Mouse (Mus musculus) MEL (cell line): Measurements from ENCODE around the gene Rpl10. TPM values are rescaled to one million over a fixed set of nuclear protein-coding genes. Genes with fewer than 3 reads are reported as not detected.

ENCODE experiments used
- DNase-seq: peaks from one replicate; pipeline ENCODE4 v3.0.0; 2011; ENCODE audit warnings: low read depth, low spot score
- H3K27ac ChIP-seq: 2 replicates; pipeline ENCODE4 v1.5.1; 2012; ENCODE audit warnings: low read depth, mild to moderate bottlenecking, control low read depth, low read length, moderate library complexity; ENCODE audit not compliant: control insufficient read depth
- H3K27me3 ChIP-seq, 2 experiments: fragments of 150-350 bp in 1 of 2; sonication (generic) in 1 of 2; 2 replicates each; pipeline ENCODE4 v1.6.1; 2012; ENCODE audit warnings: low read length in 2 of 2, mild to moderate bottlenecking in 2 of 2, improper control_type of control experiment in 1 of 2, moderate library complexity in 1 of 2; ENCODE audit not compliant: insufficient read depth in 2 of 2, control insufficient read depth in 1 of 2
- H3K36me3 ChIP-seq, 2 experiments: 2 replicates each; pipeline ENCODE4 v1.6.1; 2012 to 2014; ENCODE audit warnings: low read length in 2 of 2, improper control_type of control experiment in 1 of 2, inconsistent platforms in 1 of 2, mild to moderate bottlenecking in 1 of 2; ENCODE audit not compliant: insufficient read depth in 2 of 2, control insufficient read depth in 1 of 2
- H3K4me1 ChIP-seq, 2 experiments: fragments of 150-350 bp in 1 of 2; sonication (generic) in 1 of 2; 2 replicates each; pipeline ENCODE4 v1.6.1; 2012; ENCODE audit warnings: low read length in 2 of 2, improper control_type of control experiment in 1 of 2, mild to moderate bottlenecking in 1 of 2; ENCODE audit not compliant: insufficient read depth in 2 of 2, control insufficient read depth in 1 of 2
- H3K4me3 ChIP-seq, 2 experiments: fragments of 150-350 bp in 1 of 2; sonication (generic) in 1 of 2; 2 replicates each; pipeline ENCODE4 v1.5.1; 2012; ENCODE audit warnings: low read depth in 2 of 2, low read length in 2 of 2, mild to moderate bottlenecking in 2 of 2, moderate library complexity in 2 of 2, control low read depth in 1 of 2, improper control_type of control experiment in 1 of 2; ENCODE audit not compliant: control insufficient read depth in 1 of 2, insufficient read depth in 1 of 2
- H3K79me2 ChIP-seq: 2 replicates; pipeline ENCODE4 v1.6.1; 2012; ENCODE audit warnings: mild to moderate bottlenecking, low read length, moderate library complexity; ENCODE audit not compliant: control insufficient read depth, poor library complexity, insufficient read depth
- H3K9ac ChIP-seq: 2 replicates; pipeline ENCODE4 v1.6.1; 2012; ENCODE audit warnings: low read depth, mild to moderate bottlenecking, control low read depth, low read length, moderate library complexity; ENCODE audit not compliant: control insufficient read depth, poor library complexity, severe bottlenecking
- H3K9me3 ChIP-seq: fragments of 150-350 bp; sonication (generic); replicated peaks from 2 replicates; pipeline ENCODE4 v1.6.1; 2012; ENCODE audit warnings: mild to moderate bottlenecking, low read length, improper control_type of control experiment, moderate library complexity; ENCODE audit not compliant: insufficient read depth
- BHLHE40 ChIP-seq: IDR thresholded peaks from 2 replicates; pipeline ENCODE4 v1.6.1; 2012; ENCODE audit warnings: low read depth, mild to moderate bottlenecking, inconsistent platforms, low read length, improper control_type of control experiment, borderline replicate concordance
- CHD2 ChIP-seq: IDR thresholded peaks from 2 replicates; pipeline ENCODE4 v1.6.1; 2011; ENCODE audit warnings: low read length, improper control_type of control experiment
- EP300 ChIP-seq, 2 experiments: IDR thresholded peaks; 2 replicates each; pipeline ENCODE4 v1.6.1; 2011; ENCODE audit warnings: improper control_type of control experiment in 2 of 2, low read length in 2 of 2, low read depth in 1 of 2, mild to moderate bottlenecking in 1 of 2
- ETS1 ChIP-seq: IDR thresholded peaks from 2 replicates; pipeline ENCODE4 v1.6.1; 2012; ENCODE audit warnings: low read depth, mild to moderate bottlenecking, inconsistent platforms, low read length, improper control_type of control experiment, moderate library complexity
- GABPA ChIP-seq: IDR thresholded peaks from 2 replicates; pipeline ENCODE4 v1.6.1; 2012; ENCODE audit warnings: low read depth, mild to moderate bottlenecking, inconsistent platforms, low read length, improper control_type of control experiment, moderate library complexity
- KAT2A ChIP-seq: conservative IDR thresholded peaks from 2 replicates; pipeline ENCODE4 v1.6.1; 2012; ENCODE audit warnings: low read depth, low read length, improper control_type of control experiment, inconsistent platforms
- MAFK ChIP-seq: IDR thresholded peaks from 2 replicates; pipeline ENCODE4 v1.6.1; 2011; ENCODE audit warnings: low read depth, mild to moderate bottlenecking, low read length, improper control_type of control experiment, borderline replicate concordance
- MAX ChIP-seq: IDR thresholded peaks from 2 replicates; pipeline ENCODE4 v1.6.1; 2011; ENCODE audit warnings: low read length, improper control_type of control experiment
- MAZ ChIP-seq: IDR thresholded peaks from 2 replicates; pipeline ENCODE4 v1.6.1; 2012; ENCODE audit warnings: low read depth, mild to moderate bottlenecking, inconsistent platforms, low read length, improper control_type of control experiment
- MEF2A ChIP-seq: IDR thresholded peaks from 2 replicates; pipeline ENCODE4 v1.6.1; 2014; ENCODE audit warnings: low read depth, mild to moderate bottlenecking, inconsistent platforms, low read length, improper control_type of control experiment; ENCODE audit not compliant: poor library complexity, insufficient replicate concordance, severe bottlenecking; ENCODE audit errors: extremely low read depth
- MYC ChIP-seq: IDR thresholded peaks from 2 replicates; pipeline ENCODE4 v1.6.1; 2011; ENCODE audit warnings: low read depth, mild to moderate bottlenecking, low read length, improper control_type of control experiment, moderate library complexity
- NRF1 ChIP-seq: IDR thresholded peaks from 2 replicates; pipeline ENCODE4 v1.6.1; 2014; ENCODE audit warnings: low read depth, mild to moderate bottlenecking, inconsistent platforms, low read length, improper control_type of control experiment, moderate library complexity; ENCODE audit not compliant: poor library complexity, insufficient read depth, severe bottlenecking
- POLR2A ChIP-seq, 2 experiments: IDR thresholded peaks; 2 replicates each; pipeline ENCODE4 v1.6.1; 2011 to 2012; ENCODE audit warnings: low read length in 2 of 2, mild to moderate bottlenecking in 2 of 2, control low read depth in 1 of 2, improper control_type of control experiment in 1 of 2, low read depth in 1 of 2, moderate library complexity in 1 of 2; ENCODE audit not compliant: control insufficient read depth in 1 of 2, insufficient read depth in 1 of 2, poor library complexity in 1 of 2
- POLR2AphosphoS2 ChIP-seq: IDR thresholded peaks from 2 replicates; pipeline ENCODE4 v1.6.1; 2011; ENCODE audit warnings: low read length, improper control_type of control experiment
- POLR2AphosphoS5 ChIP-seq: IDR thresholded peaks from 2 replicates; pipeline ENCODE4 v1.6.1; 2012; ENCODE audit warnings: low read depth, borderline replicate concordance, mild to moderate bottlenecking, inconsistent platforms, low read length, moderate library complexity, mixed read lengths
- RAD21 ChIP-seq: IDR thresholded peaks from 2 replicates; pipeline ENCODE4 v1.6.1; 2011; ENCODE audit warnings: mild to moderate bottlenecking, low read depth, low read length, improper control_type of control experiment
- SIN3A ChIP-seq: IDR thresholded peaks from 2 replicates; pipeline ENCODE4 v1.6.1; 2012; ENCODE audit warnings: low read length, improper control_type of control experiment, inconsistent platforms
- TAL1 ChIP-seq: IDR thresholded peaks from 2 replicates; pipeline ENCODE4 v1.6.1; 2012; ENCODE audit warnings: mild to moderate bottlenecking, inconsistent platforms, low read length, moderate library complexity, mixed read lengths
- USF2 ChIP-seq, 2 experiments: IDR thresholded peaks; 2 replicates each; pipeline ENCODE4 v1.6.1; 2011 to 2012; ENCODE audit warnings: improper control_type of control experiment in 2 of 2, low read length in 2 of 2, borderline replicate concordance in 1 of 2, inconsistent platforms in 1 of 2, low read depth in 1 of 2, mild to moderate bottlenecking in 1 of 2; ENCODE audit not compliant: insufficient read depth in 1 of 2
- ZC3H11A ChIP-seq: IDR thresholded peaks from 2 replicates; pipeline ENCODE4 v1.6.1; 2012; ENCODE audit warnings: low read depth, mild to moderate bottlenecking, inconsistent platforms, low read length, improper control_type of control experiment
- ZNF384 ChIP-seq: IDR thresholded peaks from 2 replicates; pipeline ENCODE4 v1.6.1; 2012; ENCODE audit warnings: low read depth, mild to moderate bottlenecking, inconsistent platforms, low read length, improper control_type of control experiment
- polyA plus RNA-seq, 2 experiments: library from polyadenylated mRNA; stranded (reverse) in 1 of 2; unstranded in 1 of 2; fragments of >175 nt in 1 of 2; fragments of >200 nt in 1 of 2; gene quantifications; 2 replicates each; pipeline versions ENCODE4 v1.2.1 to v1.2.4; 2012; ENCODE audit warnings: low replicate concordance in 2 of 2, low read depth in 1 of 2; ENCODE audit not compliant: insufficient read length in 2 of 2, insufficient read depth in 1 of 2, missing spikeins in 1 of 2
- total RNA-seq: library from RNA; depleted of rRNA; stranded (reverse); fragments of 300-350 nt; gene quantifications from 2 replicates; pipeline ENCODE4 v1.2.3, GENCODE M21; 2012

Rpl10 gene
- total and polyA plus RNA-seq, 3 experiments, result 232 to 3,229 TPM; not detected in 1

DNA sequence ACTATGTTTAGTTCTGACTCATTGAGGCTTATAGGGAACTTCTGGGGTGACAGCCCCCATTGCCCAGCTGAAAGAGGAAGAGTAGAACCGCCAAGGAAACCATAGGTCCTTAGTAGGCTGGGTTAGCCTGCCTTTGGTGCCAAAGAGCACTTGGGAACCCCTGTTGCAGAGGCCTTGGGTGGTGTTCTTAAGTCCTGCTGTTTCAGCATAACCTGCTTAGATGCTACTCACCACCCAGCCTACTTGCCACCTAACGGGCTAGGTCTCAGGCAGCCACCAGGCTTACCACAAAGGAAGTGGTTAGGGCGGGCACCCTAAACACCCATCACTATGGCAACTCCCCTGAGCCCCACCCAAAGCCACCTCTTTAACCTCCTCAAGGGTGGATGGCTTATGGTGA is 26.8 kb upstream of the Rpl10 start (continued):
- TF ChIP-seq MAFK, result 0 out of 2 replicates have a peak, but pooled peaks have one; percentile 36
- TF ChIP-seq MAX, result peak; percentile 39; the same call in 1 of the 2 replicates
- no peak for TF ChIP-seq NRF1
- TF ChIP-seq SIN3A, result peak; percentile 77
- TF ChIP-seq POLR2A (IDR thresholded peaks at IDR 0.05; ENCODE audit: control insufficient read depth in 1 of 2, insufficient read depth in 1 of 2, low read depth in 1 of 2, low read length in 2 of 2, poor library complexity in 1 of 2), result peak in 1 of 2 experiments; percentile 34; a peak in 1 of 4 replicates
- no peak for TF ChIP-seq ZC3H11A
- TF ChIP-seq CHD2, result no peak
- TF ChIP-seq MAZ, result 0 out of 2 replicates have a peak, but pooled peaks have one; percentile 56
- TF ChIP-seq GABPA, result no peak
- TF ChIP-seq MYC, result no peak
- no peak for TF ChIP-seq TAL1
- TF ChIP-seq RAD21, result no peak
- TF ChIP-seq POLR2AphosphoS2, result no peak
- no peak for TF ChIP-seq BHLHE40
- no peak for TF ChIP-seq POLR2AphosphoS5
- TF ChIP-seq USF2 (IDR thresholded peaks at IDR 0.05; ENCODE audit: borderline replicate concordance in 1 of 2, insufficient read depth in 1 of 2, low read depth in 1 of 2, low read length in 2 of 2), result no peak
- TF ChIP-seq KAT2A, result no peak
- no peak for TF ChIP-seq MEF2A

DNA sequence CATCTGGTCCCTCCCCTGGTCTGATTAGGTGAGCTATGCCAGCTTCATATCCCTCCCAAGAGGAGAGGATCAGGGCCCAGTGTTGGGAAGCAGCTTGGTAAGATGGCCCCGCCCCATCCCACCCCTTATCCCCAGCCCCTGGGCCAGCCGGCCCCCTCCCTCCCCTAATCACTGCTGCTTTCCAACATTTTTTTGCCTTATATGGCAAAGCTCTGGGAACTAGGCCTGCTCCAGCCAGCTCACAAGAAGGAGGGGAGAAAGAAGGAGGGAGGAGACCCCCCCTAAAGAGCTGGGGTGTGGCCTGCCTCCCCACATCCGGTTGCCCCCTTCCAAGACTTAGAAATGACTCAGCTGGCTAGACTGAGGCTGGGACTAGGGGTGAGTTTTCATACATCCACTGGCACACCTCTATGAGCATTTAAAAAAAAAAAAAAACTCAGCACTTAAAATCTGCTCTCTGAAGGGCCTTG is 26.0 kb upstream of the Rpl10 start:
- peak; percentile 62 for DNase-seq
- no peaks in the 10 kb centered on the region for H3K9me3 ChIP-seq
- TF ChIP-seq ZNF384, result peak; percentile 54
- TF ChIP-seq EP300 (IDR thresholded peaks at IDR 0.05; ENCODE audit: low read depth in 1 of 2, low read length in 2 of 2), result peak in 1 of 2 experiments; percentile 40; a peak in 2 of 4 replicates
- no peak for TF ChIP-seq KAT2A
- 0 out of 2 replicates have a peak, but pooled peaks have one; percentile 22 for TF ChIP-seq ETS1
- peaks cover 0 to 14% of the 10 kb centered on the region in 2 experiments; a peak in 2 of 4 replicates for H3K4me1 ChIP-seq
- no peaks in the 10 kb centered on the region for H3K27me3 ChIP-seq
- H3K36me3 ChIP-seq, result peaks cover 0 to 12% of the 10 kb centered on the region in 2 experiments; a peak in 3 of 4 replicates
- H3K79me2 ChIP-seq, result peaks cover 18% of the 10 kb centered on the region
- H3K4me3 ChIP-seq, result peak overlapping the region; percentile 52 to 71
- H3K9ac ChIP-seq, result peak overlapping the region; percentile 64
- H3K27ac ChIP-seq, result peak overlapping the region; percentile 97
